Mouse (Mus musculus): ENCODE results near the gene Taf8.
A peak's percentile ranks its signal among the peaks of the same experiment; 100 is the strongest.

The Taf8 gene

GRCm38 (mm10) chr17:47501946-47502706 lies at the start of gene Taf8:
TSS of gene Taf8 (minus strand) at chr17:47502292.
- peak; percentile 93 for DNase-seq (ENCODE audit: low spot score)

- DNase-seq (ENCODE audit: low spot score), result no peak
Observed at GRCm38 (mm10) chr17:47551049-47551448, 49.0 kb upstream of the Taf8 start.

- peak; percentile 41 for DNase-seq (ENCODE audit: low spot score)
Observed at GRCm38 (mm10) chr17:47545861-47546331, 43.8 kb upstream of the Taf8 start.

GRCm38 (mm10) chr17:47545154-47545553 lies 43.1 kb upstream of the Taf8 start:
- no peak for DNase-seq (ENCODE audit: low spot score)

GRCm38 (mm10) chr17:47543051-47543650 lies 41.1 kb upstream of the Taf8 start:
- no peak for DNase-seq (ENCODE audit: low spot score)

GRCm38 (mm10) chr17:47542061-47542460 lies 40.0 kb upstream of the Taf8 start:
- no peak for DNase-seq (ENCODE audit: low spot score)

GRCm38 (mm10) chr17:47539128-47539527 lies 37.0 kb upstream of the Taf8 start:
- no peak for DNase-seq (ENCODE audit: low spot score)

- DNase-seq (ENCODE audit: low spot score), result no peak
Observed at GRCm38 (mm10) chr17:47538049-47538448, 36.0 kb upstream of the Taf8 start.

GRCm38 (mm10) chr17:47535812-47536236 lies 33.7 kb upstream of the Taf8 start:
- no peak for DNase-seq (ENCODE audit: low spot score)

- DNase-seq (ENCODE audit: low spot score), result no peak
Observed at GRCm38 (mm10) chr17:47533691-47534090, 31.6 kb upstream of the Taf8 start.

- no peak for DNase-seq (ENCODE audit: low spot score)
Observed at GRCm38 (mm10) chr17:47532364-47532763, 30.3 kb upstream of the Taf8 start.

- no peak for DNase-seq (ENCODE audit: low spot score)
Observed at GRCm38 (mm10) chr17:47531387-47531818, 29.3 kb upstream of the Taf8 start.

- no peak for DNase-seq (ENCODE audit: low spot score)
Observed at GRCm38 (mm10) chr17:47529595-47529994, 27.5 kb upstream of the Taf8 start.

GRCm38 (mm10) chr17:47528919-47529318 lies 26.8 kb upstream of the Taf8 start:
- DNase-seq (ENCODE audit: low spot score), result no peak

GRCm38 (mm10) chr17:47527581-47528300 lies 25.6 kb upstream of the Taf8 start:
- DNase-seq (ENCODE audit: low spot score), result no peak

- no peak for DNase-seq (ENCODE audit: low spot score)
Observed at GRCm38 (mm10) chr17:47526856-47527520, 24.9 kb upstream of the Taf8 start.

GRCm38 (mm10) chr17:47524991-47525390 lies 22.9 kb upstream of the Taf8 start:
- DNase-seq (ENCODE audit: low spot score), result no peak

GRCm38 (mm10) chr17:47524055-47524454 lies 22.0 kb upstream of the Taf8 start:
- no peak for DNase-seq (ENCODE audit: low spot score)

GRCm38 (mm10) chr17:47523211-47523682 lies 21.2 kb upstream of the Taf8 start:
- no peak for DNase-seq (ENCODE audit: low spot score)

GRCm38 (mm10) chr17:47522536-47522935 lies 20.4 kb upstream of the Taf8 start:
- DNase-seq (ENCODE audit: low spot score), result no peak

GRCm38 (mm10) chr17:47521551-47522258 lies 19.6 kb upstream of the Taf8 start:
- DNase-seq (ENCODE audit: low spot score), result no peak
